8 mouse cellular contexts compared by ENCODE assay signal in the genomic region with DNA sequence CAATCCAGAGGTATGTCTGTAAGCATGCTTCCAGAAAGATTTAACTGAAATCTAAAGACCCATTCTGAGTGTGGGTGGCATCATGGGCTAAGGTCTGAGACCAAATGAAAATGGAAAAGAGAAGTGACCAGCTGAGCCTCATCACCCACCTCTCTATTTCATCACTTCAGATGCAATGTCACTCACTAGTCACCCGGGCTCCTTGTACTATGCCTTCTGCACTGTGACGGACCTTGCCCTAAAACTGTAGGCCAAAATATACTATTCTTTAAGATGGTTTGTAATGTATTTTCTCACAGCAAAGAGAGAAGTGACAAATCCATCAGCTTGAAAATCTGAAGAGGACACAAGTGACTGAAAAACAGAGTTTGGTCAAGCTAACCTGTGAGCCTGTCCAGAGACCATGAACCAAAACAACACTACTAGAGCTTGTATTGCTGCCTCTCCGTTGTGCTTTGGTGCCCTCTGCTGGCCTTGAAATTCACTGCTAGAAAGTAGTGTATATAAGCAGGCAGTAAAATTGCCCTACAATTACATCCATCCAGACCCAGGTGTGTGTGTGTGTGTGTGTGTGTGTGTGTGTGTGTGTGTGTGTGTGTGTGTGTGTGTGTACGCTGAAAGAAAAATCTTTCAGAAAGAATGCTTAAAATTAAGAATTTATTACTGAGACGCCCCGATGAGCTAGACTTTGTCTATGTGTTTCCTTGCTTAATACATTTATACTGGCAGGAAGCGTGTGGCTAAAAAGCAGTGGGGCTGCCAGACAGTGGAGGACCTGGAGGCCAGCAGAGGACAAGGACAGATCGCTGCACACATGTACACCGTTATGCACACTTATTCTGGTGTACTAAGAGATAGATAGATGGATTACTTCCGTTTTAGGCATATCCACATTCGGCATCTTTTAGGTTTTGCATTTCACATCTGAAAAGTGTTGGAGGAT. TPM values are rescaled to one million over a fixed set of nuclear protein-coding genes. Genes with fewer than 3 reads are reported as not detected.
DNase-seq lines count a peak whose midpoint lies in the region; ATAC-seq and TF ChIP-seq lines count a peak whose summit lies in the region.

No protein-coding gene starts in this region.

- peak; percentile 82; the same call in 1 of the 2 replicates for ATAC-seq in limb, embryonic 11.5 days (ENCODE audit: insufficient number of reproducible peaks, low FRiP score, low TSS enrichment, low read depth)
- peak; percentile 87 for ATAC-seq in midbrain, postnatal 0 days (ENCODE audit: low FRiP score)
- ATAC-seq in stomach, postnatal 0 days (ENCODE audit: low FRiP score, low TSS enrichment): peak; percentile 74; the same call in 1 of the 2 replicates

- TF ChIP-seq CTCF in midbrain, postnatal 0 days (IDR thresholded peaks at IDR 0.05): peak; percentile 94
- peak; percentile 93 for TF ChIP-seq CTCF in stomach, postnatal 0 days (IDR thresholded peaks at IDR 0.05; ENCODE audit: low read depth)

- no peaks in the 10 kb centered on the region for H3K36me3 ChIP-seq in limb, embryonic 11.5 days (ENCODE audit: control insufficient read depth, insufficient read depth, low read length)
- no peaks in the 10 kb centered on the region for H3K36me3 ChIP-seq in midbrain, postnatal 0 days (ENCODE audit: insufficient read depth, low read length)
- no peaks in the 10 kb centered on the region for H3K36me3 ChIP-seq in stomach, postnatal 0 days (ENCODE audit: control insufficient read depth, insufficient read depth, low read length)

- no peak for TF ChIP-seq EP300 in stomach, postnatal 0 days (optimal IDR thresholded peaks at IDR 0.05)

- H3K9me3 ChIP-seq in limb, embryonic 11.5 days (ENCODE audit: control insufficient read depth, low read length): no peaks in the 10 kb centered on the region
- no peaks in the 10 kb centered on the region for H3K9me3 ChIP-seq in midbrain, postnatal 0 days (ENCODE audit: low read length)
- H3K9me3 ChIP-seq in stomach, postnatal 0 days (ENCODE audit: control insufficient read depth, low read length): no peaks in the 10 kb centered on the region

- no peaks in the 10 kb centered on the region for H3K27me3 ChIP-seq in limb, embryonic 11.5 days (ENCODE audit: control insufficient read depth, insufficient read depth, low read length)
- no peaks in the 10 kb centered on the region for H3K27me3 ChIP-seq in midbrain, postnatal 0 days (ENCODE audit: insufficient read depth, low read length)
- H3K27me3 ChIP-seq in stomach, postnatal 0 days (ENCODE audit: control insufficient read depth, insufficient read depth, low read length): no peaks in the 10 kb centered on the region

- H3K4me1 ChIP-seq in limb, embryonic 11.5 days (ENCODE audit: control insufficient read depth, insufficient read depth, low read length): 0 out of 2 replicates have a peak, but pooled peaks cover 4% of the 10 kb centered on the region
- no peaks in the 10 kb centered on the region for H3K4me1 ChIP-seq in midbrain, postnatal 0 days (ENCODE audit: insufficient read depth, low read length)
- no peaks in the 10 kb centered on the region for H3K4me1 ChIP-seq in stomach, postnatal 0 days (replicated peaks; ENCODE audit: control insufficient read depth, insufficient read depth)

- 60% methylated on average over 11 of the region's 11 CpGs for WGBS in limb, embryonic 11.5 days
- 67% methylated on average over 11 of the region's 11 CpGs for WGBS in midbrain, postnatal 0 days
- 52% methylated on average over 11 of the region's 11 CpGs for WGBS in stomach, postnatal 0 days

- no peak overlapping the region; the same call in 1 of the 2 replicates for H3K4me2 ChIP-seq in limb, embryonic 11.5 days (ENCODE audit: low read depth, severe bottlenecking)
- no peak overlapping the region for H3K4me2 ChIP-seq in midbrain, postnatal 0 days (ENCODE audit: low read depth, low read length, poor library complexity, severe bottlenecking)
- H3K4me2 ChIP-seq in stomach, postnatal 0 days (replicated peaks; ENCODE audit: low read depth): no peak overlapping the region

- H3K4me3 ChIP-seq in limb, embryonic 11.5 days (ENCODE audit: low read depth, low read length): no peak overlapping the region
- H3K4me3 ChIP-seq in midbrain, postnatal 0 days (ENCODE audit: low read depth, low read length): no peak overlapping the region
- no peak overlapping the region for H3K4me3 ChIP-seq in stomach, postnatal 0 days (ENCODE audit: low read depth, low read length)

- H3K27ac ChIP-seq in limb, embryonic 11.5 days (replicated peaks; ENCODE audit: low read depth, low read length): no peak overlapping the region
- H3K27ac ChIP-seq in midbrain, postnatal 0 days (ENCODE audit: low read depth, low read length): no peak overlapping the region
- no peak overlapping the region for H3K27ac ChIP-seq in stomach, postnatal 0 days (replicated peaks)

- peak; percentile 70 for DNase-seq in 416B (ENCODE audit: low read depth)
- DNase-seq in adrenal gland, adult 8-10 months: peak; percentile 19
- peak; percentile 76 for DNase-seq in embryo, embryonic 11.5 days (ENCODE audit: low read depth, low spot score)
- DNase-seq in gastrocnemius, postnatal 4 days (ENCODE audit: low spot score in 2 of 2): peak; percentile 67 to 81
- peak; percentile 84 for DNase-seq in kidney, adult 9 months
- peak; percentile 94 for DNase-seq in limb, embryonic 11.5 days (ENCODE audit: low spot score)
- peak; percentile 88 for DNase-seq in midbrain, postnatal 0 days (ENCODE audit: low spot score)
- DNase-seq in stomach, postnatal 0 days (ENCODE audit: low spot score): peak; percentile 81

- H3K9ac ChIP-seq in limb, embryonic 11.5 days (ENCODE audit: low read length): no peak overlapping the region
- H3K9ac ChIP-seq in midbrain, postnatal 0 days (replicated peaks; ENCODE audit: low read length, poor library complexity, severe bottlenecking): no peak overlapping the region
- no peak overlapping the region for H3K9ac ChIP-seq in stomach, postnatal 0 days (ENCODE audit: low read length)

RNA-seq across cellular contexts. Expression of a gene that starts 31.1 kb away (rescaled TPM):
- total RNA-seq in adrenal gland, adult 8-10 months (2022): not detected
- total RNA-seq in gastrocnemius, postnatal 4 days (2021): not detected
- polyA plus RNA-seq in limb, embryonic 11.5 days (2014; fragmentation: Nextera tagmentation; extraction: Ambion mirVana): not detected in 2 replicates
- not detected in 2 replicates for total RNA-seq in midbrain, postnatal 0 days (2014; rRNA removed)
- not detected in 2 replicates for polyA plus RNA-seq in midbrain, postnatal 0 days (2015; fragmentation: Nextera tagmentation; extraction: Ambion mirVana)
- polyA plus RNA-seq in stomach, postnatal 0 days (2015; fragmentation: Nextera tagmentation; extraction: Ambion mirVana): not detected in 2 replicates

Comparison
In these comparisons a context has a peak if more than half of its experiments do, and no peak if none do; other contexts are left out.
1. DNase-seq: peak in every context shown above with its lines; median percentile 94 in limb, embryonic 11.5 days; 88 in midbrain, postnatal 0 days; 84 in kidney, adult 9 months; 81 in stomach, postnatal 0 days; 76 in embryo, embryonic 11.5 days; 74 in gastrocnemius, postnatal 4 days; 70 in 416B; 19 in adrenal gland, adult 8-10 months.